Mouse (Mus musculus): ENCODE data around the gene Fgfr2. TPM values are rescaled to one million over a fixed set of nuclear protein-coding genes. Genes with fewer than 3 reads are reported as not detected.

Gene Fgfr2
- polyA plus RNA-seq, 1 experiment from 2014 or later: 92.0 TPM

- no peak overlapping the region for H3K4me2 ChIP-seq
- no peak for ATAC-seq (ENCODE audit: low FRiP score)
- H3K27me3 ChIP-seq (ENCODE audit: control insufficient read depth, insufficient read depth, low read length): no peaks in the 10 kb centered on the region
- DNase-seq (ENCODE audit: low spot score, missing footprints): peak; percentile 59
- WGBS: 91% methylated on average over 2 of the region's 2 CpGs
- H3K9me3 ChIP-seq (ENCODE audit: control insufficient read depth, low read length): no peaks in the 10 kb centered on the region
- 0 out of 2 replicates have a peak, but pooled peaks cover 2% of the 10 kb centered on the region for H3K36me3 ChIP-seq (ENCODE audit: control insufficient read depth, insufficient read depth, low read length)
- no peak overlapping the region for H3K27ac ChIP-seq (ENCODE audit: low read depth, low read length)
- H3K4me1 ChIP-seq (ENCODE audit: control insufficient read depth, insufficient read depth, low read length): no peaks in the 10 kb centered on the region
- no peak overlapping the region for H3K9ac ChIP-seq (ENCODE audit: low read length)
- H3K4me3 ChIP-seq (ENCODE audit: low read depth, low read length): no peak overlapping the region
Observed at GRCm38 (mm10) chr7:132751716-132752115, 371.4 kb downstream of the Fgfr2 start.

GRCm38 (mm10) chr7:132749504-132749903 lies 373.6 kb downstream of the Fgfr2 start:
- Histone ChIP-seq H3K27ac (ENCODE audit: low read depth, low read length) (no peak overlapping the region), H3K9me3 (ENCODE audit: control insufficient read depth, low read length) (no peaks in the 10 kb centered on the region), H3K4me3 (ENCODE audit: low read depth, low read length) (no peak overlapping the region), H3K4me1 (ENCODE audit: control insufficient read depth, insufficient read depth, low read length) (no peaks in the 10 kb centered on the region), H3K4me2 (no peak overlapping the region), H3K9ac (ENCODE audit: low read length) (no peak overlapping the region), H3K27me3 (ENCODE audit: control insufficient read depth, insufficient read depth, low read length) (no peaks in the 10 kb centered on the region), H3K36me3 (ENCODE audit: control insufficient read depth, insufficient read depth, low read length) (0 out of 2 replicates have a peak, but pooled peaks cover 2% of the 10 kb centered on the region)
- 90% methylated on average over 11 of the region's 11 CpGs for WGBS
- no peak for ATAC-seq (ENCODE audit: low FRiP score)
- peak; percentile 31 for DNase-seq (ENCODE audit: low spot score, missing footprints)

- ATAC-seq (ENCODE audit: low FRiP score) (no peak), DNase-seq (ENCODE audit: low spot score, missing footprints) (peak; percentile 44)
- H3K4me3 ChIP-seq (ENCODE audit: low read depth, low read length): no peak overlapping the region
- no peaks in the 10 kb centered on the region for H3K27me3 ChIP-seq (ENCODE audit: control insufficient read depth, insufficient read depth, low read length)
- H3K4me2 ChIP-seq: no peak overlapping the region
- 91% methylated on average over 3 of the region's 3 CpGs for WGBS
- no peaks in the 10 kb centered on the region for H3K9me3 ChIP-seq (ENCODE audit: control insufficient read depth, low read length)
- no peak overlapping the region for H3K9ac ChIP-seq (ENCODE audit: low read length)
- no peak overlapping the region for H3K27ac ChIP-seq (ENCODE audit: low read depth, low read length)
- 0 out of 2 replicates have a peak, but pooled peaks cover 2% of the 10 kb centered on the region for H3K36me3 ChIP-seq (ENCODE audit: control insufficient read depth, insufficient read depth, low read length)
- no peaks in the 10 kb centered on the region for H3K4me1 ChIP-seq (ENCODE audit: control insufficient read depth, insufficient read depth, low read length)
Observed at GRCm38 (mm10) chr7:132748076-132748769, 374.9 kb downstream of the Fgfr2 start.

GRCm38 (mm10) chr7:132747096-132747495 lies 376.1 kb downstream of the Fgfr2 start:
- H3K4me2 ChIP-seq: no peak overlapping the region
- no peaks in the 10 kb centered on the region for H3K4me1 ChIP-seq (ENCODE audit: control insufficient read depth, insufficient read depth, low read length)
- no peak overlapping the region for H3K9ac ChIP-seq (ENCODE audit: low read length)
- H3K27me3 ChIP-seq (ENCODE audit: control insufficient read depth, insufficient read depth, low read length): no peaks in the 10 kb centered on the region
- no peak overlapping the region for H3K27ac ChIP-seq (ENCODE audit: low read depth, low read length)
- DNase-seq (ENCODE audit: low spot score, missing footprints) (peak; percentile 65), ATAC-seq (ENCODE audit: low FRiP score) (no peak)
- H3K36me3 ChIP-seq (ENCODE audit: control insufficient read depth, insufficient read depth, low read length): no peaks in the 10 kb centered on the region
- H3K9me3 ChIP-seq (ENCODE audit: control insufficient read depth, low read length): no peaks in the 10 kb centered on the region
- H3K4me3 ChIP-seq (ENCODE audit: low read depth, low read length): no peak overlapping the region
- 89% methylated on average over 6 of the region's 6 CpGs for WGBS

GRCm38 (mm10) chr7:132742912-132743311 lies 380.2 kb downstream of the Fgfr2 start:
- no peak overlapping the region for H3K4me3 ChIP-seq (ENCODE audit: low read depth, low read length)
- WGBS: 88% methylated on average over 5 of the region's 5 CpGs
- DNase-seq (ENCODE audit: low spot score, missing footprints): peak; percentile 26
- no peaks in the 10 kb centered on the region for H3K36me3 ChIP-seq (ENCODE audit: control insufficient read depth, insufficient read depth, low read length)
- no peak for ATAC-seq (ENCODE audit: low FRiP score)
- no peak overlapping the region for H3K27ac ChIP-seq (ENCODE audit: low read depth, low read length)
- no peaks in the 10 kb centered on the region for H3K4me1 ChIP-seq (ENCODE audit: control insufficient read depth, insufficient read depth, low read length)
- no peak overlapping the region for H3K9ac ChIP-seq (ENCODE audit: low read length)
- H3K9me3 ChIP-seq (ENCODE audit: control insufficient read depth, low read length): no peaks in the 10 kb centered on the region
- H3K4me2 ChIP-seq: no peak overlapping the region
- H3K27me3 ChIP-seq (ENCODE audit: control insufficient read depth, insufficient read depth, low read length): no peaks in the 10 kb centered on the region

- no peak overlapping the region for H3K4me2 ChIP-seq
- no peak for ATAC-seq (ENCODE audit: low FRiP score)
- peaks cover 3% of the 10 kb centered on the region; the same call in 1 of the 2 replicates for H3K4me1 ChIP-seq (ENCODE audit: control insufficient read depth, insufficient read depth, low read length)
- DNase-seq (ENCODE audit: low spot score, missing footprints): no peak
- no peak overlapping the region for H3K4me3 ChIP-seq (ENCODE audit: low read depth, low read length)
- WGBS: 95% methylated on average over 6 of the region's 6 CpGs
- no peaks in the 10 kb centered on the region for H3K9me3 ChIP-seq (ENCODE audit: control insufficient read depth, low read length)
- no peaks in the 10 kb centered on the region for H3K27me3 ChIP-seq (ENCODE audit: control insufficient read depth, insufficient read depth, low read length)
- no peak overlapping the region for H3K27ac ChIP-seq (ENCODE audit: low read depth, low read length)
- H3K9ac ChIP-seq (ENCODE audit: low read length): no peak overlapping the region
- H3K36me3 ChIP-seq (ENCODE audit: control insufficient read depth, insufficient read depth, low read length): no peaks in the 10 kb centered on the region
Observed at GRCm38 (mm10) chr7:132739829-132740228, 383.3 kb downstream of the Fgfr2 start.

- DNase-seq (ENCODE audit: low spot score, missing footprints) (no peak), ATAC-seq (ENCODE audit: low FRiP score) (no peak)
- H3K9me3 ChIP-seq (ENCODE audit: control insufficient read depth, low read length): no peaks in the 10 kb centered on the region
- 91% methylated on average over 6 of the region's 6 CpGs for WGBS
- no peaks in the 10 kb centered on the region for H3K27me3 ChIP-seq (ENCODE audit: control insufficient read depth, insufficient read depth, low read length)
- no peak overlapping the region for H3K4me2 ChIP-seq
- H3K36me3 ChIP-seq (ENCODE audit: control insufficient read depth, insufficient read depth, low read length): no peaks in the 10 kb centered on the region
- H3K27ac ChIP-seq (ENCODE audit: low read depth, low read length): no peak overlapping the region
- peaks cover 3% of the 10 kb centered on the region for H3K4me1 ChIP-seq (ENCODE audit: control insufficient read depth, insufficient read depth, low read length)
- no peak overlapping the region for H3K4me3 ChIP-seq (ENCODE audit: low read depth, low read length)
- no peak overlapping the region for H3K9ac ChIP-seq (ENCODE audit: low read length)
Observed at GRCm38 (mm10) chr7:132738844-132739243, 384.3 kb downstream of the Fgfr2 start.

- Histone ChIP-seq H3K4me1 (ENCODE audit: control insufficient read depth, insufficient read depth, low read length) (peaks cover 14% of the 10 kb centered on the region), H3K27ac (ENCODE audit: low read depth, low read length) (no peak overlapping the region), H3K4me2 (no peak overlapping the region), H3K36me3 (ENCODE audit: control insufficient read depth, insufficient read depth, low read length) (no peaks in the 10 kb centered on the region), H3K9ac (ENCODE audit: low read length) (no peak overlapping the region), H3K27me3 (ENCODE audit: control insufficient read depth, insufficient read depth, low read length) (no peaks in the 10 kb centered on the region), H3K4me3 (ENCODE audit: low read depth, low read length) (no peak overlapping the region), H3K9me3 (ENCODE audit: control insufficient read depth, low read length) (no peaks in the 10 kb centered on the region)
- WGBS: 65% methylated on average over 17 of the region's 17 CpGs
- DNase-seq (ENCODE audit: low spot score, missing footprints) (no peak), ATAC-seq (ENCODE audit: low FRiP score) (0 out of 2 replicates have a peak, but pooled peaks have one; percentile 28)
Observed at GRCm38 (mm10) chr7:132736099-132736862, 386.9 kb downstream of the Fgfr2 start.

GRCm38 (mm10) chr7:132735145-132735544 lies 388.0 kb downstream of the Fgfr2 start:
- no peak overlapping the region for H3K4me3 ChIP-seq (ENCODE audit: low read depth, low read length)
- no peaks in the 10 kb centered on the region for H3K36me3 ChIP-seq (ENCODE audit: control insufficient read depth, insufficient read depth, low read length)
- WGBS: 61% methylated on average over 5 of the region's 5 CpGs
- no peak overlapping the region for H3K27ac ChIP-seq (ENCODE audit: low read depth, low read length)
- no peaks in the 10 kb centered on the region for H3K27me3 ChIP-seq (ENCODE audit: control insufficient read depth, insufficient read depth, low read length)
- H3K9ac ChIP-seq (ENCODE audit: low read length): no peak overlapping the region
- H3K9me3 ChIP-seq (ENCODE audit: control insufficient read depth, low read length): no peaks in the 10 kb centered on the region
- H3K4me2 ChIP-seq: no peak overlapping the region
- DNase-seq (ENCODE audit: low spot score, missing footprints) (no peak), ATAC-seq (ENCODE audit: low FRiP score) (no peak)
- H3K4me1 ChIP-seq (ENCODE audit: control insufficient read depth, insufficient read depth, low read length): peaks cover 18% of the 10 kb centered on the region
